Mouse (Mus musculus) heart, postnatal 0 days (tissue): ENCODE data around the gene Zfp710.

Experiments
- CTCF ChIP-seq: IDR thresholded peaks from 2 replicates; pipeline ENCODE4 v1.5.1; 2016; ENCODE audit warnings: antibody characterized with exemption, control low read depth, low read depth
- EP300 ChIP-seq: IDR thresholded peaks from 2 replicates; pipeline ENCODE4 v1.6.1; 2016; ENCODE audit warnings: antibody characterized with exemption, low read depth

DNA sequence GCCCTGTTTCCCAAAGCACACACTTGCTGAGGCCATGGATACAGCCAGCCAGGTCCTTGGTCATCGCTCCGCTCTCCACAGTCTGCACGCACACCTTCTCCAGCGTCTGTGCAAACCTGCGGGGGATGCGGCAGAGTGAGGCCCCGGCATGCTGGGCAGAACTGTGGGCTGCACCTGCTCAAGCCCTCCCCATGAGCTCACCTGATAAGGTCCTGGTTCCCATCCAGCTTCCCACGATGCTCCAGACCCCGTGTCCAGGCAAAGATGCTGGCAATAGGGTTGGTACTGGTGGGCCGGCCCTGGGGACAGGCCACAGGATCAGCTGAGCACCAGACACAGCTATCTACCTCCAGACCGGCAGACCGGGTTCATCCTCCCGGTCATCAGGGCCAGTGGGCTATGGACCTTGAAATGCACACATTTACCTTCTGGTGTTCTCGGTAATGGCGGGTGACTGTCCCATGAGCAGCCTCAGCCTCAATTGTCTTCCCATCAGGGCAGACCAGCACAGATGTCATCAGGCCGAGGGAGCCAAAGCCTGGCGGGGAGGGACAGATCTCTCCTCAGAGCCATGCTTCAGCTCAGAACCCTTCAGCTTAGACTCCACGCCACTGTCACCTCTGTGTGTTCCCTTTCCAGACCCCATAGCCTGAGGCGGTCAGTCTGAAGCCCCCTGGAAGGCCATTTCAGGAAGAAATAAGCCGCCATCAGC is 71.1 kb downstream of the Zfp710 start:
- TF ChIP-seq EP300, result no peak
- TF ChIP-seq CTCF, result no peak
